Mouse (Mus musculus): ENCODE measurements around the gene Kcnj2. TPM values are rescaled to one million over a fixed set of nuclear protein-coding genes. Genes with fewer than 3 reads are reported as not detected.

The Kcnj2 gene
- total and polyA plus RNA-seq, 2 experiments from 2014 or later, result 0.44 to 4.6 TPM

DNA sequence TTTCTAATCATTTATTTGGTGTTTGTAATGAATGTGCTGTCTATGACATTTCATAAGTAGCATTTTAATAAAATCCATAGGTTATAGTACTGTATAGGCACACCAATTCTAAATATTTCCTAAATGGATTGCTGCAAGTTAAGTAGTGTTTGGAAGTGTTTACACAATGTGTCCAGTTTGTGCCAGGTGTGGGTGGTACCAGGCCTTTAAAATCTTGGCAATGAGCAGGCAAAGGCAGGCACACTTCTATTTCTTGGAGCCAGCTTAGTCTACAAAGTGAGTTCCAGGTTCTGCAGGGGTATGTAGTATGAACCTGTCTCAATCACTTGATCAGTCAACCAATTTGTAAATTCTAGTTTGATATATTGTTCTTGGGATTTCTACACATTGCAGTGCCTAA, 22.3 kb downstream of the Kcnj2 start:
- TF ChIP-seq CTCF (IDR thresholded peaks at IDR 0.05; ENCODE audit: low read depth), result no peak
- no peaks in the 10 kb centered on the region for H3K36me3 ChIP-seq (ENCODE audit: insufficient read depth, low read length)
- H3K4me1 ChIP-seq (ENCODE audit: insufficient read depth, low read length), result no peaks in the 10 kb centered on the region
- H3K9ac ChIP-seq (replicated peaks; ENCODE audit: low read length), result no peak overlapping the region
- ATAC-seq (no peak), DNase-seq (ENCODE audit: low spot score) (no peak)
- H3K27me3 ChIP-seq (ENCODE audit: insufficient read depth, low read length), result no peaks in the 10 kb centered on the region
- H3K4me2 ChIP-seq (ENCODE audit: low read depth, low read length), result no peak overlapping the region
- H3K9me3 ChIP-seq (ENCODE audit: low read length), result no peaks in the 10 kb centered on the region
- H3K4me3 ChIP-seq (ENCODE audit: low read length), result no peak overlapping the region
- no peak overlapping the region for H3K27ac ChIP-seq

GRCm38 (mm10) chr11:111088812-111089211, 22.8 kb downstream of the Kcnj2 start:
- no peak overlapping the region for H3K9ac ChIP-seq (replicated peaks; ENCODE audit: low read length)
- H3K4me2 ChIP-seq (ENCODE audit: low read depth, low read length), result no peak overlapping the region
- no peaks in the 10 kb centered on the region for H3K27me3 ChIP-seq (ENCODE audit: insufficient read depth, low read length)
- no peak overlapping the region for H3K4me3 ChIP-seq (ENCODE audit: low read length)
- DNase-seq (ENCODE audit: low spot score) (no peak), ATAC-seq (no peak)
- H3K36me3 ChIP-seq (ENCODE audit: insufficient read depth, low read length), result no peaks in the 10 kb centered on the region
- H3K4me1 ChIP-seq (ENCODE audit: insufficient read depth, low read length), result no peaks in the 10 kb centered on the region
- H3K27ac ChIP-seq, result no peak overlapping the region
- TF ChIP-seq CTCF (IDR thresholded peaks at IDR 0.05; ENCODE audit: low read depth), result no peak
- H3K9me3 ChIP-seq (ENCODE audit: low read length), result no peaks in the 10 kb centered on the region
- WGBS, result 71% methylated on average over 3 of the region's 3 CpGs

GRCm38 (mm10) chr11:111091117-111091516, 25.2 kb downstream of the Kcnj2 start:
- ATAC-seq (no peak), DNase-seq (ENCODE audit: low spot score) (no peak)
- Histone ChIP-seq H3K27me3 (ENCODE audit: insufficient read depth, low read length) (no peaks in the 10 kb centered on the region), H3K27ac (no peak overlapping the region), H3K9me3 (ENCODE audit: low read length) (no peaks in the 10 kb centered on the region), H3K4me1 (ENCODE audit: insufficient read depth, low read length) (no peaks in the 10 kb centered on the region), H3K9ac (replicated peaks; ENCODE audit: low read length) (no peak overlapping the region), H3K4me3 (ENCODE audit: low read length) (no peak overlapping the region), H3K36me3 (ENCODE audit: insufficient read depth, low read length) (no peaks in the 10 kb centered on the region), H3K4me2 (ENCODE audit: low read depth, low read length) (no peak overlapping the region)
- WGBS, result 82% methylated on average over 6 of the region's 6 CpGs
- TF ChIP-seq CTCF (IDR thresholded peaks at IDR 0.05; ENCODE audit: low read depth), result no peak

- H3K9ac ChIP-seq (replicated peaks; ENCODE audit: low read length), result no peak overlapping the region
- no peak overlapping the region for H3K27ac ChIP-seq
- WGBS, result 93% methylated on average over 2 of the region's 2 CpGs
- H3K36me3 ChIP-seq (ENCODE audit: insufficient read depth, low read length), result no peaks in the 10 kb centered on the region
- no peak for DNase-seq (ENCODE audit: low spot score)
- H3K27me3 ChIP-seq (ENCODE audit: insufficient read depth, low read length), result no peaks in the 10 kb centered on the region
- no peak for ATAC-seq
- no peaks in the 10 kb centered on the region for H3K4me1 ChIP-seq (ENCODE audit: insufficient read depth, low read length)
- no peaks in the 10 kb centered on the region for H3K9me3 ChIP-seq (ENCODE audit: low read length)
- H3K4me3 ChIP-seq (ENCODE audit: low read length), result no peak overlapping the region
- no peak for TF ChIP-seq CTCF (IDR thresholded peaks at IDR 0.05; ENCODE audit: low read depth)
- H3K4me2 ChIP-seq (ENCODE audit: low read depth, low read length), result no peak overlapping the region
These were observed 27.0 kb downstream of the Kcnj2 start for GRCm38 (mm10) chr11:111092967-111093366.

GRCm38 (mm10) chr11:111096612-111097011, 30.6 kb downstream of the Kcnj2 start:
- Histone ChIP-seq H3K4me3 (ENCODE audit: low read length) (no peak overlapping the region), H3K27ac (no peak overlapping the region), H3K27me3 (ENCODE audit: insufficient read depth, low read length) (no peaks in the 10 kb centered on the region), H3K4me1 (ENCODE audit: insufficient read depth, low read length) (no peaks in the 10 kb centered on the region), H3K36me3 (ENCODE audit: insufficient read depth, low read length) (no peaks in the 10 kb centered on the region), H3K9me3 (ENCODE audit: low read length) (no peaks in the 10 kb centered on the region), H3K9ac (replicated peaks; ENCODE audit: low read length) (no peak overlapping the region), H3K4me2 (ENCODE audit: low read depth, low read length) (no peak overlapping the region)
- no peak for TF ChIP-seq CTCF (IDR thresholded peaks at IDR 0.05; ENCODE audit: low read depth)
- DNase-seq (ENCODE audit: low spot score) (no peak), ATAC-seq (no peak)
- 81% methylated on average over 5 of the region's 5 CpGs for WGBS

DNA sequence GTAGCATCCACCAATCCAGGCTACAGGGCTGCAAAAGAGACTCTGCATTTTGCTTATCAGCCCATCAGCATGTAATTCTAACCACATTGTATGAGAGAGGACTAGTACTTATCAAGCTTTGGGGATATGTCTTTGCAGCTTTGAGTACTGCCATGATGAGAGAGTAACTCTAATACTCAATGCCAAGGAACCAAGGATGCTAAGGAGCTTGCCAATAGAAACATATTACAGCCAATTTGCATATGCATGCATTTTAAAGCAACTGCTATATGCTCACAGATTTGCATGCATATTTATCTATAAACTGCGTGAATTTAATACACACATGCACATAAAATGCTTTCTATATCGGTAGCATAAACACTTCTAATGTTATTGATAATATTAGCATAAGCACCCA, 34.2 kb downstream of the Kcnj2 start:
- no peak for ATAC-seq
- Histone ChIP-seq H3K27ac (no peak overlapping the region), H3K27me3 (ENCODE audit: insufficient read depth, low read length) (no peaks in the 10 kb centered on the region), H3K4me3 (ENCODE audit: low read length) (no peak overlapping the region), H3K9me3 (ENCODE audit: low read length) (no peaks in the 10 kb centered on the region), H3K4me1 (ENCODE audit: insufficient read depth, low read length) (no peaks in the 10 kb centered on the region), H3K36me3 (ENCODE audit: insufficient read depth, low read length) (no peaks in the 10 kb centered on the region), H3K9ac (replicated peaks; ENCODE audit: low read length) (no peak overlapping the region), H3K4me2 (ENCODE audit: low read depth, low read length) (no peak overlapping the region)
- no peak for DNase-seq (ENCODE audit: low spot score)
- 84% methylated on average over 2 of the region's 2 CpGs for WGBS
- no peak for TF ChIP-seq CTCF (IDR thresholded peaks at IDR 0.05; ENCODE audit: low read depth)

DNA sequence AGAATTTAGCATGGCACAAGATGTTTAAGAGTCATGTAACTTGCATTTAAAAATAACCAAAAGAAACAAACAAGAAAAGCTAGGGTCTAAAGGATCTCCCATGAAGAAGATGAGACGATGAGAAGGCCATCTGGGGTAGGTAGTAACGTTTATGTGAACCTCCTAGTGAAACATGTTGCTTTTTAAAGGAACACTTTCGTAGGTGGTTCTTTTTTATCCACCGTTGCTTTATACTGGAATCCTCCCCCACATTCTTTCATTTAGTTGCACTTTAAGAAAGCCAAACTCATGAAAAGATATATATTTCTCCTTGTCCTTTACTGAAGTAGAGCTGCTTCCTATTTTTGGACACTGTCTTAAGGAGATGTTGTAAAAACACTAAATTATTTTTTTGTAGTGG, 34.7 kb downstream of the Kcnj2 start:
- WGBS, result 87% methylated on average over 4 of the region's 4 CpGs
- H3K9me3 ChIP-seq (ENCODE audit: low read length), result no peaks in the 10 kb centered on the region
- TF ChIP-seq CTCF (IDR thresholded peaks at IDR 0.05; ENCODE audit: low read depth), result no peak
- H3K27ac ChIP-seq, result no peak overlapping the region
- ATAC-seq (no peak), DNase-seq (ENCODE audit: low spot score) (no peak)
- no peaks in the 10 kb centered on the region for H3K4me1 ChIP-seq (ENCODE audit: insufficient read depth, low read length)
- no peak overlapping the region for H3K9ac ChIP-seq (replicated peaks; ENCODE audit: low read length)
- H3K4me3 ChIP-seq (ENCODE audit: low read length), result no peak overlapping the region
- no peaks in the 10 kb centered on the region for H3K27me3 ChIP-seq (ENCODE audit: insufficient read depth, low read length)
- no peaks in the 10 kb centered on the region for H3K36me3 ChIP-seq (ENCODE audit: insufficient read depth, low read length)
- no peak overlapping the region for H3K4me2 ChIP-seq (ENCODE audit: low read depth, low read length)
